Mouse (Mus musculus): Measurements from ENCODE around the gene Cmas. TPM values are rescaled to one million over a fixed set of nuclear protein-coding genes. Genes with fewer than 3 reads are reported as not detected.

The Cmas gene
- 10 to 100 TPM; 29.6 to 34.2 TPM for total RNA-seq (2021)
- long read RNA-seq, experiment 1, transcript Cmas-201 (8 exons, 1,760 nt), result major isoform, 64 of 72 reads
- long read RNA-seq, experiment 1, partial matches to known transcripts, result 4 of 72 reads
- long read RNA-seq, experiment 1, other reads (novel, unspliced or antisense), result 4 of 72 reads
- long read RNA-seq, experiment 2, transcript Cmas-201 (8 exons, 1,760 nt), result major isoform, 65 of 71 reads
- long read RNA-seq, experiment 2, partial matches to known transcripts, result 1 of 71 reads
- long read RNA-seq, experiment 2, other reads (novel, unspliced or antisense), result 5 of 71 reads

- peak; percentile 87 for DNase-seq
Measured at GRCm38 (mm10) chr6:142756507-142757333, at the start of gene Cmas. TSS of gene Cmas (plus strand) at chr6:142756686.

DNA sequence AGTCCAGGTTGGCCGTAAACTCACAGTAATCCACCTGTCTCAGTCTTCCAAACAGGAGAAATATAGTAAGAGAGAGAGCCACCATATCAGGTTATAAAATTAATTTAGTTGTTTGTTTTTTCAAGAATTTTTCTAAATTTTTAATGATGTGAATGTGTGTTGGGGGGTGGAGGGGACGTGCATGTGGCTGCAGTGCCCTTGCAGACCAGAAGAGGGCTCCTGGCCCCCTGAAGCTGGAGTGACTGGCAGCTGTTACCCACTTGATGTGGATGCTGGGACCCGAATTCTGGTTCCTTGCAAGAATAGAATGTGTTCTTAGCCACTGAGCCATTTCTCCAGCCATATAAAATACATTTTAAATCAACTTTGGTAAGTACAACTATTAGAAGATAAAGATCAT is 49.8 kb upstream of the Cmas start:
- no peak for DNase-seq

GRCm38 (mm10) chr6:142708369-142708768 is 48.1 kb upstream of the Cmas start:
- no peak for DNase-seq

- DNase-seq, result no peak
Measured at GRCm38 (mm10) chr6:142710690-142711089, 45.8 kb upstream of the Cmas start.

- DNase-seq, result no peak
Measured at GRCm38 (mm10) chr6:142711106-142711505, 45.4 kb upstream of the Cmas start.

DNA sequence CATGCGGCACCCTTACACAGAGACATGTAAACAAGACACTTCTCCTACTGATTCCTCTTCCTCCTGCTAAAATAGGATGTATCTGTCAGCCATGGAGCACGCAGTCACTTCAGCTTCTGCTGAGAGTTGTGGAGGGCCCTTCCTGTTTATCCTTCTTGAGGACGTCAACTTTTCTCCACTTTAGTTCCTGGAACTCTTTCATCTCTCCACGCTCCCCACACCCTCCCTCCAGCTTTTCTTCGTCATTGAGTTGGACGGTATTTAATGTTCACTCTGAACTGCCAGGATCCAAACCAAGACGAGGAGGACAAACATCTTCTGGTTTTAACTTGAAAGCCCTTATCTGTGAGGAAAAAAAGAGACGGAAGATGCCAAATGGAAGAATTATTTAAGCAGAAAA is 41.5 kb upstream of the Cmas start:
- DNase-seq, result no peak

- no peak for DNase-seq
Measured at GRCm38 (mm10) chr6:142717186-142717585, 39.3 kb upstream of the Cmas start.

GRCm38 (mm10) chr6:142718167-142718566 is 38.3 kb upstream of the Cmas start:
- DNase-seq, result no peak

DNA sequence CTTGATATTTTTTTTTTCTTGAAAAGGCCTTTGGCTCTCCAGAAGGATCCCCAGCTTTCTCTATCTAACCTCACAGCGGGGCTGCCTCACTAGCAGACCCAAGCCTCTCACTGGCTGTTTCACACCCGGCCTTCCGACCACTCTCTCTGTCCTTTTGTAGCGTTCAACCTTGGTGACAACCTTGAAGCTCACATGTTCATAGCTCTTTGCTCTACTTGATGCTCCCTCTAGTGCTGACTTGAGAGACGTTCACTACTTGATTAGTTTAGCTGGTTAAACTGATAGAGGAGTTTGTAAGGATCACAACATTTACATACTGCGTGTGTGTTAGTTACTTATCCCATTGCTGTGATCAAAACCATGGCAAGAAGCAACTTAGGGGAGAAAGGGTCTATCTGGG is 35.8 kb upstream of the Cmas start:
- no peak for DNase-seq

GRCm38 (mm10) chr6:142721731-142722130 is 34.8 kb upstream of the Cmas start:
- DNase-seq, result no peak

GRCm38 (mm10) chr6:142726032-142726431 is 30.5 kb upstream of the Cmas start:
- no peak for DNase-seq

GRCm38 (mm10) chr6:142732567-142733290 is 23.8 kb upstream of the Cmas start:
- DNase-seq, result no peak

DNA sequence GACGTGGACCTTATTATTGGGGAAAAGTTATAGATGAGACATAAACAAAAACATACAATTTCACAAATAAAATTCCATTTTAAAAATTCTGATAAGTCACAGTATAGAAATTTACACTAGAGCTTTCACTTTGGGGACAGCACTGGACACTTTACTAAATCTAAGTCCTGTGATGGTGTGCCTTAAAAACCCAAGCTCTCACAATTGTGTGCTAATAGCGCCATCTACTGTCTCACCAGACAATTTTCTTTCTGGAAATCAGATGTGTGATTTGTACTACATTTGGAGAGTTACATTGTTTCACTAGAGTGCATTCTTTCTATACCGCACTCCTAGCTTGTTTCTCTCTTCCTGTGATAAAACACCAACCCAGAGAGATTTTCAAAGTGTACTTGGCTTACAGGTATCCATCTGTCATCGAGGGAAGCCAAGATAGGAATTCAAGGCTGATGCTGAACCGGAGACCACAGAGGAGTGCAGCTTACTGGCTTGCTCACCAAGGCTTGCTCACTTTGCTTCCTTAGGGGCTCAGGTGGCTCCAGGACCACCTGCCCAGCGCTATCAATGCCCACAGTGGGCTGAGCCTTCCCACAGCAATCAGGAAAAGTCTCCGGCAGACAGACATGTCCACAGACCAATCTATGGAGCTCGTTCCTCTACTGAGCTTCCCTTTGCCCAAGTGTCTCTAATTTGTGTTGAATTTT is 21.0 kb upstream of the Cmas start:
- no peak for DNase-seq

DNA sequence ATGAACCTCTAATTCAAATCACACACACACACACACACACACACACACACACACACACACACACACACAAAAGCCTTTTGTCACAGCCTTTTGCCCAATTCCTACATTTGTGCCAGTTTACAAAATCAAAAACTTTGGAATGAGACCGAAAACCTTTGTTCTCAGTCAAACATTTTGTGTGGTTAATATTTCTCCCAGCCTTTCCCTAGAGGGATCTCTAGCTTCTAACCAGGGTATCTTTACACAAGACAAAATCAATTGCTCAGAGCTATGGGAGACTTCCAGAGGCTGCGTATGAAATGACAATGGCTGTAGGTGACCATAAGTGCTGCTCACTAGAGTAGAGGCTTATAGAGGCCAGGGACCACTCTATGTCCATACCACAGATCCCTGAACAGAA is 18.3 kb upstream of the Cmas start:
- DNase-seq, result no peak

- DNase-seq, result no peak
Measured at GRCm38 (mm10) chr6:142738637-142739036, 17.8 kb upstream of the Cmas start.

DNA sequence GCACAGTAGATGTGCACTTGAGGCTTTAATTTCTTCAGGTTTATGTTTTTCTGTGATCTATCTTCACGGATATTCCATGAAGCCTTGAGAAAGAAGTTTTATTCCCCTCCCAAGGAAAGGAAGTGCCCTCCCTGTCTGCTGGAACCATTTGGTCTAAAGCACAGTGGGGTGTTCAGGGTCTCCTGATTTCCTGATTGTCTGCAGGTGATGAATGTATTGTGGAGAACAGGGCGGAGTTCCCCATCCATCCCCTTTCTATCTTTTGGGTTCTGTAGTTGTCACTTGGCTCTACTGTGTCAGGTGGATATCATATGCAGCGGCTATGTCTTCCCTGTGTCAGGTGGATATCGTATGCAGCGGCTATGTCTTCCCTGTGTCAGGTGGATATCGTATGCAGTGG is 14.7 kb upstream of the Cmas start:
- no peak for DNase-seq

- DNase-seq, result no peak
Measured at GRCm38 (mm10) chr6:142743193-142743592, 13.3 kb upstream of the Cmas start.

GRCm38 (mm10) chr6:142745484-142745883 is 11.0 kb upstream of the Cmas start:
- no peak for DNase-seq

GRCm38 (mm10) chr6:142746765-142747164 is 9.7 kb upstream of the Cmas start:
- DNase-seq, result no peak

DNA sequence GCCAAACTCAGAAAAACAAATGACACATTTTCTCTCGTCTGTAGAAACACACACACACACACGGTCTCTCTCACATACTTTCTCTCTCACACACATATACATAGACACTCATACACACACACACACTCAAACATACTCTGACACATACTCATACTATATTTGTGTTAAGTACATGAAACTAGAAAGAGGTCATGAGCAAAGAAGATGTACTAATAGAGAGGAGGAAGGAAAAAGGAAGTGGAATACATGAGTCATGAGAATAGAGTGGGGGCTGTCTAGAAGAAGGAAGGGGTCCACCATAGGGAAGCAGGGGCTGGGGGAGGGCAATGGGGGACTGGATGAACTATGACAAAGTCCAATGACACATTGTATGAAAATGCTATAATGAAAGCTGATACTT is 9.3 kb upstream of the Cmas start:
- no peak for DNase-seq

DNA sequence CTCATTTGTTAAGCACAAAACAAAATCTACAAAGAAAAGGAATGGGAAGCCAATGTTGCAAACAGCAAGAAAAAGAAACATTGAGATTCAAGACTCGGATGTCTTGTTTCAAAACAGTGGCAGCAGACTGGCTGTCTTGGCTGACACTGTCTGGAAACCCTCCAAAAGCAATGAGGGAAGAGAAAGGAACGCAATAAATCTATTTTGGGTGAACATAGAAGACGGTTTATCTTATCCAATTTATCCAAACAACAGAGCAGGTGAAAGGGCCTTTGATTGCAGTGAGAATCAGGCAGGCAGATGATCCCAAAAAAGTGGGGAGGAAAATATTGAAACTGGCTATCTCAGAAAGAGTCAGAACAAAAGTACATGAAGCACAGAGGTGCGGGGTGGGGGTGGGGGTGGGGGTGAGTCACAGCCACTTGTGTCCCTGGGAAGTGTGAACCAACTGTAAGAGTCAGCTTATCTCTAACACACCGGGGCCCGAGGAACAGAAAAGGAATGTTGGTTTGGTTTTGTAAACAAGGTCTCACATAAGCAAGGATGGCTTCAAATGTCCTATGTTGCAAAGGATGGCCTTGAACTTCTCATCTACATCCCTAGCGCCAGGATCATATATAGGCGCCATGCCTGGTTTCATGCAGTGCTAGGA is 8.3 kb upstream of the Cmas start:
- no peak for DNase-seq

DNA sequence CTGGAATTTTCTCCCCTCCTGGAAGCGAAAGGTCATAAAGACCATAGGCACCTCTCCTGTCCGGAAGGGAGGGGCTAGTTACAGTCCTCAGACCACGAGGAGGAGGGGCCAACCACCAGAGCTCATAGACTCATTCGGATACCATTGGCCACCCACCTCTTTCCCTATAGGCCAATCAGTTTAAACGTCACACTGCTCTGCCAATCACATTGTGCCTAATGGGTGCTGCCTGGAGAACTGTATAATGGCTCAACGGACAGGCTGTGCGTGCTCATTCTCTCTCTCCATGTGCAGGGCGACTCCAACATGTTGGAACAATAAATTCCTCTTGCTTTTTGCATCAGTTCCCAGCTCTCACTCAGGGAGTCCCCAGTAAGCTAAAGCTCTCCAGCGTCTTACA is 5.1 kb upstream of the Cmas start:
- DNase-seq, result no peak

All from gastrocnemius, postnatal 10 days (tissue).